Mouse (Mus musculus) midbrain, embryonic 12.5 days (tissue): ENCODE measurements around the gene Atxn7l1. TPM values are rescaled to one million over a fixed set of nuclear protein-coding genes. Genes with fewer than 3 reads are reported as not detected.

Experiments
- ATAC-seq: fragments of 200-750 bp; cut with Nextera tagmentation; 2 replicates; pipeline ENCODE4 v1.8.0; 2017; ENCODE audit warnings: low read depth, moderate TSS enrichment, moderate library complexity; ENCODE audit not compliant: low FRiP score
- H3K27ac ChIP-seq: fragments of 300-500 bp; sonication (generic); replicated peaks from 2 replicates; pipeline ENCODE4 v1.5.1; 2016; ENCODE audit warnings: mild to moderate bottlenecking
- H3K27me3 ChIP-seq: fragments of 300-500 bp; sonication (generic); 2 replicates; pipeline ENCODE4 v1.6.1; 2016; ENCODE audit warnings: mild to moderate bottlenecking
- H3K36me3 ChIP-seq: fragments of 300-500 bp; sonication (generic); 2 replicates; pipeline ENCODE4 v1.6.1; 2016
- H3K4me1 ChIP-seq: fragments of 300-500 bp; sonication (generic); 2 replicates; pipeline ENCODE4 v1.6.1; 2016
- H3K4me2 ChIP-seq: fragments of 300-500 bp; sonication (generic); replicated peaks from 2 replicates; pipeline ENCODE4 v1.6.1; 2016; ENCODE audit warnings: mild to moderate bottlenecking, moderate library complexity
- H3K4me3 ChIP-seq: fragments of 300-500 bp; sonication (generic); 2 replicates; pipeline ENCODE4 v1.5.1; 2016; ENCODE audit warnings: mild to moderate bottlenecking
- H3K9ac ChIP-seq: fragments of 300-500 bp; sonication (generic); replicated peaks from 2 replicates; pipeline ENCODE4 v1.6.1; 2016; ENCODE audit warnings: mild to moderate bottlenecking, moderate library complexity
- H3K9me3 ChIP-seq: fragments of 300-500 bp; sonication (generic); 2 replicates; pipeline ENCODE4 v1.6.1; 2016; ENCODE audit warnings: mild to moderate bottlenecking
- WGBS: fragments of 180-500 bp; shearing (Covaris S2); methylation state at CpG from one replicate; pipeline ENCODE4 v1.1.7; 2016; 5-methylcytosine and 5-hydroxymethylcytosine counted together
- polyA plus RNA-seq: library from polyadenylated mRNA; unstranded; fragments of >200 nt; fragmentation: Nextera tagmentation; extraction: Ambion mirVana; gene quantifications from 2 replicates; pipeline ENCODE4 v1.2.1, GENCODE M21; 2016

Gene Atxn7l1
- polyA plus RNA-seq, 1 experiment from 2014 or later: 11.3 TPM

- no peak overlapping the region for H3K9ac ChIP-seq
- 87% methylated on average over 4 of the region's 4 CpGs for WGBS
- H3K9me3 ChIP-seq: 0 out of 2 replicates have a peak, but pooled peaks cover 3% of the 10 kb centered on the region
- no peaks in the 10 kb centered on the region for H3K36me3 ChIP-seq
- H3K4me3 ChIP-seq: no peak overlapping the region
- no peaks in the 10 kb centered on the region for H3K27me3 ChIP-seq
- no peak for ATAC-seq
- H3K27ac ChIP-seq: no peak overlapping the region
- H3K4me1 ChIP-seq: peaks cover 9% of the 10 kb centered on the region; the same call in 1 of the 2 replicates
- no peak overlapping the region for H3K4me2 ChIP-seq
These were observed 120.5 kb downstream of the Atxn7l1 start for GRCm38 (mm10) chr12:33267965-33268364.

GRCm38 (mm10) chr12:33269743-33270142, 122.2 kb downstream of the Atxn7l1 start:
- H3K27me3 ChIP-seq: no peaks in the 10 kb centered on the region
- no peak overlapping the region for H3K27ac ChIP-seq
- no peak overlapping the region for H3K4me3 ChIP-seq
- 76% methylated on average over 5 of the region's 5 CpGs for WGBS
- peaks cover 9% of the 10 kb centered on the region for H3K4me1 ChIP-seq
- no peak for ATAC-seq
- 0 out of 2 replicates have a peak, but pooled peaks cover 3% of the 10 kb centered on the region for H3K9me3 ChIP-seq
- H3K9ac ChIP-seq: no peak overlapping the region
- H3K36me3 ChIP-seq: no peaks in the 10 kb centered on the region
- H3K4me2 ChIP-seq: no peak overlapping the region

GRCm38 (mm10) chr12:33271865-33272264, 124.4 kb downstream of the Atxn7l1 start:
- 0 out of 2 replicates have a peak, but pooled peaks cover 3% of the 10 kb centered on the region for H3K9me3 ChIP-seq
- ATAC-seq: no peak
- WGBS: 86% methylated on average over 12 of the region's 12 CpGs

GRCm38 (mm10) chr12:33272441-33272840, 124.9 kb downstream of the Atxn7l1 start:
- H3K4me1 ChIP-seq: peaks cover 5% of the 10 kb centered on the region
- H3K4me2 ChIP-seq: no peak overlapping the region
- no peaks in the 10 kb centered on the region for H3K27me3 ChIP-seq
- 0 out of 2 replicates have a peak, but pooled peaks cover 3% of the 10 kb centered on the region for H3K9me3 ChIP-seq
- ATAC-seq: no peak
- H3K36me3 ChIP-seq: no peaks in the 10 kb centered on the region
- no peak overlapping the region for H3K27ac ChIP-seq
- 68% methylated on average over 9 of the region's 9 CpGs for WGBS
- no peak overlapping the region for H3K9ac ChIP-seq
- no peak overlapping the region for H3K4me3 ChIP-seq

More at GRCm38 (mm10) chr12:33271865-33272264, 124.4 kb downstream of the Atxn7l1 start:
- Histone ChIP-seq H3K4me1 (peaks cover 5% of the 10 kb centered on the region), H3K27ac (no peak overlapping the region), H3K4me2 (no peak overlapping the region), H3K4me3 (no peak overlapping the region), H3K36me3 (no peaks in the 10 kb centered on the region), H3K9ac (no peak overlapping the region), H3K27me3 (no peaks in the 10 kb centered on the region)

GRCm38 (mm10) chr12:33273147-33273546, 125.7 kb downstream of the Atxn7l1 start:
- no peaks in the 10 kb centered on the region for H3K27me3 ChIP-seq
- H3K4me3 ChIP-seq: no peak overlapping the region
- no peak overlapping the region for H3K4me2 ChIP-seq
- H3K9me3 ChIP-seq: 0 out of 2 replicates have a peak, but pooled peaks cover 3% of the 10 kb centered on the region
- no peak for ATAC-seq
- peaks cover 5% of the 10 kb centered on the region for H3K4me1 ChIP-seq
- no peaks in the 10 kb centered on the region for H3K36me3 ChIP-seq
- no peak overlapping the region for H3K9ac ChIP-seq
- 65% methylated on average over 4 of the region's 4 CpGs for WGBS
- H3K27ac ChIP-seq: no peak overlapping the region

GRCm38 (mm10) chr12:33273668-33274067, 126.2 kb downstream of the Atxn7l1 start:
- no peaks in the 10 kb centered on the region for H3K36me3 ChIP-seq
- H3K4me1 ChIP-seq: peaks cover 5% of the 10 kb centered on the region
- H3K27ac ChIP-seq: no peak overlapping the region
- H3K4me2 ChIP-seq: no peak overlapping the region
- no peak overlapping the region for H3K4me3 ChIP-seq
- H3K9me3 ChIP-seq: 0 out of 2 replicates have a peak, but pooled peaks cover 3% of the 10 kb centered on the region
- WGBS: 88% methylated on average over 9 of the region's 9 CpGs
- H3K9ac ChIP-seq: no peak overlapping the region
- no peak for ATAC-seq
- H3K27me3 ChIP-seq: no peaks in the 10 kb centered on the region

- no peak for ATAC-seq
- 100% methylated on average over 1 of the region's 1 CpGs for WGBS
These were observed 128.5 kb downstream of the Atxn7l1 start for GRCm38 (mm10) chr12:33276028-33276427.

GRCm38 (mm10) chr12:33277427-33277826, 129.9 kb downstream of the Atxn7l1 start:
- Histone ChIP-seq H3K4me2 (no peak overlapping the region), H3K36me3 (no peaks in the 10 kb centered on the region), H3K4me3 (no peak overlapping the region), H3K9ac (no peak overlapping the region), H3K27ac (no peak overlapping the region), H3K27me3 (no peaks in the 10 kb centered on the region), H3K4me1 (peaks cover 5% of the 10 kb centered on the region), H3K9me3 (no peaks in the 10 kb centered on the region)
- 70% methylated on average over 7 of the region's 7 CpGs for WGBS
- no peak for ATAC-seq

More at GRCm38 (mm10) chr12:33276028-33276427, 128.5 kb downstream of the Atxn7l1 start:
- H3K9me3 ChIP-seq: no peaks in the 10 kb centered on the region
- no peak overlapping the region for H3K4me3 ChIP-seq
- no peak overlapping the region for H3K4me2 ChIP-seq
- H3K4me1 ChIP-seq: peaks cover 5% of the 10 kb centered on the region
- H3K27me3 ChIP-seq: no peaks in the 10 kb centered on the region
- no peaks in the 10 kb centered on the region for H3K36me3 ChIP-seq
- no peak overlapping the region for H3K9ac ChIP-seq
- H3K27ac ChIP-seq: no peak overlapping the region

- H3K9ac ChIP-seq: no peak overlapping the region
- WGBS: 85% methylated on average over 2 of the region's 2 CpGs
- no peak overlapping the region for H3K27ac ChIP-seq
- no peaks in the 10 kb centered on the region for H3K36me3 ChIP-seq
- no peaks in the 10 kb centered on the region for H3K27me3 ChIP-seq
- ATAC-seq: no peak
- no peak overlapping the region for H3K4me3 ChIP-seq
- H3K9me3 ChIP-seq: no peaks in the 10 kb centered on the region
- H3K4me1 ChIP-seq: no peaks in the 10 kb centered on the region
- no peak overlapping the region for H3K4me2 ChIP-seq
These were observed 131.7 kb downstream of the Atxn7l1 start for GRCm38 (mm10) chr12:33279159-33279558.

GRCm38 (mm10) chr12:33280805-33281204, 133.3 kb downstream of the Atxn7l1 start:
- ATAC-seq: no peak
- H3K4me3 ChIP-seq: no peak overlapping the region
- no peak overlapping the region for H3K4me2 ChIP-seq
- H3K27me3 ChIP-seq: no peaks in the 10 kb centered on the region
- H3K36me3 ChIP-seq: no peaks in the 10 kb centered on the region
- WGBS: 24% methylated on average over 2 of the region's 2 CpGs
- H3K27ac ChIP-seq: no peak overlapping the region
- H3K4me1 ChIP-seq: peaks cover 7% of the 10 kb centered on the region
- no peaks in the 10 kb centered on the region for H3K9me3 ChIP-seq
- no peak overlapping the region for H3K9ac ChIP-seq

GRCm38 (mm10) chr12:33284344-33284936, 136.9 kb downstream of the Atxn7l1 start:
- Histone ChIP-seq H3K4me3 (no peak overlapping the region), H3K36me3 (no peaks in the 10 kb centered on the region), H3K9me3 (no peaks in the 10 kb centered on the region), H3K4me2 (no peak overlapping the region), H3K4me1 (peaks cover 19% of the 10 kb centered on the region), H3K27ac (no peak overlapping the region), H3K9ac (no peak overlapping the region), H3K27me3 (no peaks in the 10 kb centered on the region)
- no peak for ATAC-seq
- WGBS: 85% methylated on average over 8 of the region's 8 CpGs

GRCm38 (mm10) chr12:33285354-33285753, 137.9 kb downstream of the Atxn7l1 start:
- no peak overlapping the region for H3K27ac ChIP-seq
- H3K36me3 ChIP-seq: no peaks in the 10 kb centered on the region
- peaks cover 20% of the 10 kb centered on the region for H3K4me1 ChIP-seq
- no peaks in the 10 kb centered on the region for H3K27me3 ChIP-seq
- no peak overlapping the region for H3K9ac ChIP-seq
- no peak overlapping the region for H3K4me3 ChIP-seq
- no peaks in the 10 kb centered on the region for H3K9me3 ChIP-seq
- WGBS: 17% methylated on average over 4 of the region's 4 CpGs
- H3K4me2 ChIP-seq: no peak overlapping the region
- no peak for ATAC-seq
